Mouse (Mus musculus): ENCODE results near the gene Fer.
"Not testable (repeated sequence)": the region's sequence is repeated elsewhere in the genome, so short reads cannot be mapped to it uniquely, and the experiment has no call there.

Gene Fer

DNA sequence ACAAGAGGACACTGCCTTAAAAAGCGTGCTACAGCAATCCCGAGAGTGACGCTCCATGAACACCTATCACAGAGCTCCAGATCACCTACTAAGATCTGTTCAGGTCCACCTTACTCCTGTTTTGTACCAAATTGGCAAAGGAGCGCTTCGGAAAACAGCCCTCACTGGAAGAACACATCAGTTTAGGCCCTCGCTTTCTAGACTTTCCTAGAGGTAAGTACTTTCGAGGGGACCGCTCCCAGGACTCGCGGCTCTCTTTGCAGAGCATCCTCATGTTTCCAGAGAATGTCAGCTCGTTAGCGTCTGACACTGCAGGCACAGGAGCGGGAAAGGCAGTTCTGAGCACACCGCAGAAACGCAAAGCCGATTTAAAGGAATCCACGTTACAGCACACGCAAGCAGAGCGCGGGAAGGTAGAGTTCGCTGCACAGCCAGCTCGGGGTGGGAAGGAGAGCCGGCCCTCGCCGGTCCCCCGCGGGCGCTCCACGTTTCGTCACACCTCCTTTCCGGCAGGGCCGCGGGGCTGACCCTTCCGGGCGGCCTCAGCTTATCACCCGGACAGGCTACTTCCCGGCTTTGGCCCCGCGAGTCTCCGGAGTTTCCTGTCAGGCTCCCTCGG is at the start of gene Fer:
Fer (plus strand) TSS at position 51 of the 619 bp plus-strand sequence.
- DNase-seq (ENCODE audit: inconsistent ontology term), result no peak

DNA sequence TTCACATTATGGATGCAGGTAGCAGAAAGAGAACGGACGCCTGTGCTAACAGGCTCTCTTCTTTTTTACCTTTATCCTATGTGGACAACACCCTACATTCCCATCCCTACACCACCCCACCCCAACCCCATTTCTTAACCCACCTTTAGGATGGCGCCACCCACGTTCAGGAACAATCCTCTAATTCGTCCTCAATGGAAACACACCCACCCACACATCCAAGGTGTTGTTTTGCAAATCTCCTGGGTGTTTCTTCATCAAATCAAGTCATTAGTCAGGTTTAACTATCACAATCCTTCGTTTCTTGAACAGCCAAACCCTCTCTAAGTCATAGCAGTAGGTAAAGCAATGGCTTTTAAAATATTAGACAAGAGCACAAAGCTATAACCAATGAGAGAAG is 49.3 kb upstream of the Fer start:
- DNase-seq (ENCODE audit: inconsistent ontology term), result no peak

DNA sequence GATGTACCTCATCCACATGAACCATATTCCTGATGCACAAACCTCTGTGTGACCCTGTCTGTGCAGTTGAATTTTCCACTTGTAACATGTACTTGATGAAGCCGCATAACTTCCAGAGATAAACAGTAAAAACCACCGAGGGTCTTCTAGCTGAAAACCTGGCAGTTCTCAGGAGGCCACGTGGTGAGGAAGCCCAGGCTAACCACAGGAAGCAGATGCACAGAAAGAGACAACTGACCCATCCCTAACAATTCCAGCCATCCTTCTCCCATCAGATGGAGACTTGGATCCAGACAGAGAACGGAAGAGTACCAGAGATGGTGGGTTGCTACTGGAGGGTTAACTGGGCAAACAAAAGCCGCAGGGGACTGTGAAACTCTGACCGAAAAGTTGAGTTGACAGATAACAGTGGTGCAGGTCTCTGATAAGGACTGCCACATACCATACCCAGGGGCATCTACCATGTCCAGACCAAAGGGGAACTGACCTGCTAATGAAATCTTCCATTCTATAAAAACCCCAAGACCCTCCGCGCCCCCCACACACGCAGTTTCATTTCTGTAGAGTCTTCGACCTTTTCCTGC is 44.3 kb upstream of the Fer start:
- no peak for DNase-seq (ENCODE audit: inconsistent ontology term)

DNA sequence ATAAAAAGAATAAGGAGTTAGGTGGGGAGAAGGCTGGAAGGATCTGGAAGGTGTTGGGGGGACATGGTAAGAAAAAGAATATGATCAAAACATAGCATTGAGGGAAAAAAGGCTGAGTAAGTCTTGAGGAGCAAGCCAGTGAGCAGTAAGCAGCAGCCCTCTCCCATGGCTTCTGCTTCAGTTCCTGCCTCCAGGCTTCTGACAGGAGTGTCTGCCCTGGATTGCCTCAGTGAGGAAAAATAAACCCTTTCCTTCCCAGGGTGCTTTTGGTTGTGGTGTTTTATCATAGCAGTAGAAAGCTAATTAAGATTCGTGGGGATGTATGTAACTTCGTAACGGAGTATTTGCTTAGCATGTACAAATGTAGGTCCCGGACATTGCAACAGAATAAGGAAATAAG is 38.7 kb upstream of the Fer start:
- DNase-seq (ENCODE audit: inconsistent ontology term), result no peak

DNA sequence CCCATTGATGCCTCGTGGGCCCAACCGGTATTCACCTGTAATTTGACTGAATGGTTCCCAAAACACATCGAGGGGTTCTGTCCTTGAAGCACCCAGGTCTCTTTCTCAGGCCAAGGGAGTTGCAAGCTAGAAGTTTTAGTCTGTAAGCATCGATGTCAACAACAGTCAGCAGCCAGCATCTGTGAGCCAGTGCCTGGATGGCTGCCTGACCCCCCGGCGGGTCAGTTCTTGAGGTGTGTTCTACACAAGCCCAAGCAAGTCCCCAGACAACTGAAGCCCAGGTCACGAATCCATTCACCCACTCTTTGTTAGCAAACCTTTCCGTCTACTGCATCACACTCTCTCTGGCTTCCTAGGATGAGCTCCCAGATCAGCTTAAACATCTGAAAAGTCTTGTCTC is 36.7 kb upstream of the Fer start:
- no peak for DNase-seq (ENCODE audit: inconsistent ontology term)

DNA sequence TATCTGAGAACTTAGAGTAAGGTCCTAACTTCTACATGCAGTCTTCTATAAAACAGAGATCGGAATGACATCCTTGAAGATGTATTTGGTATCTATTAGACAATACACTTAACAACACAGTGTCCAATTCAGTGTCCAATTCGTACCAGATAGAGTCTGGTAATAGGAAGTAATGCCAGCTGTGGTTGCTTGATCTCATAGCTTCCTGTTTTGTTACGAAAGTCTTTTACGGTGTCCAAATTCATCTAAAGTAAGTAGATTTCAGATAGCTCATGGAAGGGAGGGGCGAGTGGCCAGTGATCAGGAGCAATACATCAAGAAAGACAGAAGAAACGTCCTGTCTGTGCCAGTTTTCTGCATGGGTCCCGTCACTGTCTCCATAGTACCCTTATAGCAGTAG is 36.1 kb upstream of the Fer start:
- DNase-seq (ENCODE audit: inconsistent ontology term), result no peak

DNA sequence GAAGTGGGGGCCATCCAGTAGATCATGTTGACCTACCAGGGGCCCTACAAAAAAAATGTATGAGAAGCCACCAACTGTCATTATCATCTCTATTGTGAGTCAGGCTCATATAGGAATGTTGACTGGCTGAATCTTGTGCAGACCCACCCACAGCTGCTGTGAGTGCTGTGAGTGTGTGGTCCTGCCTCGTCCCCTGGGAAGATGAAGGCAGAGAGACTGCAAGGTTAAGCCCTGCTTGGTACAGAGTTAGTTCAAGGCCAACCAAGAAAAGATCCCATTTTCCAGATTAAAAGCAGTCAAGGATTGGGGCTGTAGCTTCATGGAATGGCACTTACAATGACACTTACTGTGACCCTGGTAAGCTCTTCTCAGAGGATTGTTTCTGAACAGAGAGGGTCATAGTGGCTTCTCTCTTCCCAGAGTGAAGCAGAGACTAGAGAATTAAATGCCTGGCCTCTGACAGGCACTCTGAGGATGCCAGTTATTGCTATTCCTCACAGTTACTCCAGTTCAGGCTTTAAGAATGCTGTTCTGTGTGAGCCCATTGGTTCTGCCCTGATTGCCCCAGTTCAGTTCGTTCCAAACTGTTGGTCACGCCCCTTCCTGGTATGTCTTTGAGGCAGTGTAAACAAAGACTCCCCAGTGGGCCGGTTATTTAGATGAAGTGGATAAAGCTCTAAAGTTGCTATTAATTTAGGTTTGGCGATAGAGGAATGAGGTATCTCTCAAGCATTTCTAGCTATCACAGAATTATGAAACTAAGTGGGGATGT is 34.1 kb upstream of the Fer start:
- DNase-seq (ENCODE audit: inconsistent ontology term), result peak; percentile 40

DNA sequence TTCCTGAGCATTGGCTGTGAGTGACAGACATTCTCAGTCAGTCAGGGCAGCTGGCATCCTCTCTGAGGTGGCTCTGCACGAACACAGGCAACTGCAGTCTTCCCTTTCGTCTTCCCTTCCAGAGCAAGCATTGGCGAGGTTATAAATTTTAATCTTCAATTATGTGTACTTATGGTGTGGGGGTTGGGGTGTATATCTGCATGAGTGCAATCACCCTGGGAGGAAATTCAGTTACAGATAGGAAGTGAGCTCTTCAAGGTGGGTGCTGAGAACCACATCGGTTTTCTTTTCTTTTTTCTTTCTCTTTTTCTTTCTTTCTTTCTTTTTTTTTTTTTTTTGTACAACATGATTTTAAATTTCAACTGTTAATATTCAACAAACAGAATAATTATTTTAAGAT is 31.3 kb upstream of the Fer start:
- no peak for DNase-seq (ENCODE audit: inconsistent ontology term)

DNA sequence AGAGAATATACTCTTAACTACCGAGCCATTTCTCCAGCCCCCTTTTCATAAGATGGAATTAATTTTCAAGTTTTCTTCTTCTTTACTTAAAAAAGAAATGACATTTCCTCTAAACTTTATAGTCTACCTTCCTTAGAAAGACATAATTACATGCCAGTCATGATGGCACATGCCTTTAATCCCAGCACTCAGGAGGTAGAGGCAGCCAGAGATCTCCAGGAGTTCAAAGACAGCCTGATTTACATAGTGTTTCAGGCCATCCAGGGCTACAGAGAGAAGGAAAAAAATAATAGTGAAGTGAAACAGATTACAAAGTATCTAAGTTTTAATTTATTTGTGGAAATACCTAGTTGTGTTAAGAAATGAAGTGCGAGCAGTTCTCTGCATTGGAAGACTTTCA is 26.6 kb upstream of the Fer start:
- no peak for DNase-seq (ENCODE audit: inconsistent ontology term)

DNA sequence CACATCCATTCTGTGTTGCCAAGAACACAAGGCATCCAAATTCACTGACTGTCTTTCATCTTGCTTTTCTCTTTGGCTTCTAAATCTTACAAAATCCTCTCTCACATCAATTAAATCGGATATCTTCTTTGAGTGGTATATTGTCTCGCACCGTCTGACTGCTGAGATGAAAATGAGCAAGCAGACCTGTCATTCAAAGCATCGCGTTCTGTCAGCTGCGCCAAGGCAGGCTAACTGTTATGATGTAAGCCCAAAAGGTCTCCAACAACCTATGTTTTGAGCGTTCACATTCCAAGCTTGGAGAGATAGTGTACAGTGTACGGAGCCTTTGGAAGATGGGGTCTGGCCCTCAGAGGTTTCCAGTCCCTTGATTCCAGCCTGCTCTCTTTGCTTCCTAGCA is 26.2 kb upstream of the Fer start:
- DNase-seq (ENCODE audit: inconsistent ontology term), result no peak

DNA sequence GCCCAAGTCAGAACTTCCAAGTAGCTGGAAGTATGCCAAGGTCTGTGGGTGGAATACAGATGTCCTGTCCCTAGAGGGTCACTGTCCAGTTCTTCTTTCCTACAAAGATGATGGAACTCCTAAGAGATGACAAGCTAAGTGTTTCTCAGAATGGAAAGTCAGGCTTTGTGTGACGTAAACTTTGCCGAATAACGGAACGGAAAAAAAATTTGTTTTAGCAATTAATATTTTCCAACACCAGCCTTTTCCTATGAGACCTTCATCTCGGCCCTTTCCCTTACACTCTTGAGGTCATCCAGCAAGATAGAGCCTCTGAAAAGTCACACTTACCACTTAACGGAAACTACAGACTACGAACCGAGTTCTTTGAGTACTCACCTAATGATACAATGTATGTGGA is 24.7 kb upstream of the Fer start:
- no peak for DNase-seq (ENCODE audit: inconsistent ontology term)

DNA sequence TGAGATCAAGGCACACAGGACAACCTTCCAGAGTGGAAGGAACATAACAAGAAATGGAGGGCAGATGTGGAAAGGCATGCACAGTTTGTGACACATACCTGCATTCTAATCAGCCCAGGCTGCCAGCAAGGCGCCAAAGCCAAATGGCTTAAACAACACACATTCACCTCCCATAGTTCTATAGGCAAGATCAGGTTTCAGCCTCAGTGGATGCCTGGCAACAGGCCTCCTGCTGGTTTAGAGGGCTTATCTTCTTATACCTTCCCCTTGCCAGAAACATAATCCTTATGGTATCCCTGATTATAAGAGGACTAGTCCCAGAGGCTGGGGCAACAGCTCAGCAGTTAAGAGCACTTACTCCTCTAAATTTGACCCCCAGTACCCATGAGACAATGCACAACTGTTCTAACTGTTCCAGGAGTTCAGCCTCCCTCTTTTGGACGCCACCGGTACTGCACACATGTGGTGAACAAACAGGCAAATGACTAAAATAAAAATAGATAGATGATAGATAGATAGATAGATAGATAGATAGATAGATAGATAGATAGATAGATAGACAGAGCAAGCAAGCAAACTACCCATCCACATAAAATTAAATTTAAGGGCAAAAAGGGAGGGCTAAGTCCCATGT is 23.1 kb upstream of the Fer start:
- no peak for DNase-seq (ENCODE audit: inconsistent ontology term)

DNA sequence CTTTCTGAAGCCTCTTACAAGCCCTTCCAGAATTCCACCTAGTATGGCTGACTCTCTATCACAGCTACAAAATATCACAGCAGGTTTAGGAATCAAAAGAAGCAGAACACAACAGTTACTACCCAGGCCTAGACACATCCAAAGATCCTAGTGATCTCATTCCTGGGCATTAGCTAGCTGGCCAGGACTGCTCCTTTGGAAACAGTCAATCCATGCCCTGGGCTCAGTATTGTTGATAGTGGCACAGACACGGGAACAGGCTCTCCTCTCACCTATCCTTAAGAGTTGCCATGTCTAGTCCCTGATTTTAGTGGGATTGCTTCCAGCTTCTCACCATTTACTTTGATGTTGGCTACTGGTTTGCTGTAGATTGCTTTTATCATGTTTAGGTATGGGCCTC is 20.6 kb upstream of the Fer start:
- DNase-seq (ENCODE audit: inconsistent ontology term), result no peak

DNA sequence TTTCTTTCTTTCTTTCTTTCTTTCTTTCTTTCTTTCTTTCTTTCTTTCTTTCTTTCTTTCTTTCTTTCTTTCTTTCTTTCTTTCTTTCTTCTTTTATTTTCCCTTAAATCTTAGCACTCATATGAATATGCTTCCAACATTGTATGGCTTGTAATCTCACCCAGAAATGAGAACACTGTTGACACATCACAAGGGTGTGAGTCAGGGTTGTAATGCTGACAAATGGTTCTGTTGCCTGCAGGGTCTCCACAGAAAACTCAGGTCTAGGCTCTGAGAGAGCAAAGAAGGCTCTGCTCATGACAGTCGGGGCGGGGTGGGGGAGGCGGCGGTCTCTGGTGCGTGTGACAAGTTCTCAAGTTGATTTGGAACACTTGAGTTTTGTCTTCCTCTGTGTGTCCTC is 17.9 kb upstream of the Fer start:
- no peak for DNase-seq (ENCODE audit: inconsistent ontology term)

DNA sequence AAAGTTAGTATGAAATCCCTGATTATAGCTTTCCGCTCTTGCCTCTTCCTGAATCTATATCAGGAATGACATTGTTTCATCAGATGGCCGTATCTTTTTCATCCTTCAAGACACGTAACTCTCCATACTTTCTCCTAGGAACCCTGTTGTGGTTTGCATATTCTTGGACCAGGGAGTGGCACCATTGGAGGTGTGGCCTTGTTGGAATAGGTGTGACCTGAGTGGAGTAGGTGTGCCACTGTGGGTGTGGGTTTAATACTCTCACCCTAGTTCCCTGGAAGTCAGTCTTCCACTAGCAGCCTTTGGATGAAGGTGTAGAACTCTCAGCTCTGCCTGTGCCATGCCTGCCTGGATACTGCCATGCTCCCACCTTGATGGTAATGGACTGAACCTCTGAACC is 17.1 kb upstream of the Fer start:
- DNase-seq (ENCODE audit: inconsistent ontology term), result not testable (repeated sequence)

DNA sequence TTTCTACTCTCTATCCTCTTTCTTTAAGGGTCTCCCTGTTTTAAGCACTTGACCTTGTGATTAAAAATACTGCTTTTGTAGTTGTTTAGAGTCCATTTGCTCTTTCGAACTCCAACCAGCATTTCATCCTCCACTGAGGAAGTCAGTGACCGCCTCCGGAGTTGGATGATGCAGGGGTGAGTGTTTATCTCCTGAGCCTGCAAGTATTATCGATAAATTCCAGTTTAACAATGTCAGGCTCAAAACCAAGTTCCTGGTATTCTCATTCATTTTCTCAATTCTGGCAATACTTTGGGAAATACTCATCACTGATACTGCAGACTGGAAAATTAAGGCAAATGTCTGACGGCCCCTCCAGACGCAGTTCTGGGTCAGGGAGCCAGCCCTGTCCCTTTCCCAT is 13.7 kb upstream of the Fer start:
- DNase-seq (ENCODE audit: inconsistent ontology term), result no peak

DNA sequence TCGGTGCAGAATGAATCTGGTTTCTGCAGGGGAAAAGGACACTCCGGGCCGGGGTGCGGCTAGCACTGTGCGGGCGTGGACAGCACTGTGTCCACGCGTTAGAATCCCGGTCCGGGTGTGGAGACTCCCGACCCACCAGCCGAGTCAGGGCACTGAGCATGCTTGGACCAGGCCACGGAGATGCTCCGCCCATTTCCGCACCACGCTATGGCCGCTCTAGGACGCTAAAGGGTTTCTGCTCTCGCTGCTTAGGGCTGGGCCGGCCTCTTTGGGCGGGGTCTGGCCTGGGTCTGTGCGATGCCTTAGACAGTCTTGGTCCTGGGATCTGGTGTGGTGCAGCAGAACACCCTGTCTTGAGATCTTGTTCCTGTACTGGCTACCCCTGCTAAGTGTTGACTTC is 13.3 kb upstream of the Fer start:
- DNase-seq (ENCODE audit: inconsistent ontology term), result peak; percentile 84

DNA sequence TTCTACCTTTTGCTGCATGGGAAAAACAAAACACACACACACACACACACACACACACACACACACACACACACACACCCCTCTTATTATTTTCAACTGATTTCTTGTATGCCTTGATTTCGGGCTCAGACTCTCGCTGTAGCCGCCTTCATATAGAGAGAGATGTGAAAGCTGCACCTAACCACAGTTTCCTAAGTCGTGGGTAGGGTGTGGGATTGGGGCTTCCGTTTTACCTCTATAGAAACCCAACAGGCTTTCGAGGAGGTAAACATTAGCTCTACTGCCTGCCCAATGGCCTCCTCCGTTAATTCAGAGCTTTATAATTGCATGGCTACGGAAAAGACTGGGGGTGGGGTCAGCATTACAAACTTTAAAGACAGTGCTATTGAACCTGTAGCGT is 12.8 kb upstream of the Fer start:
- no peak for DNase-seq (ENCODE audit: inconsistent ontology term)

DNA sequence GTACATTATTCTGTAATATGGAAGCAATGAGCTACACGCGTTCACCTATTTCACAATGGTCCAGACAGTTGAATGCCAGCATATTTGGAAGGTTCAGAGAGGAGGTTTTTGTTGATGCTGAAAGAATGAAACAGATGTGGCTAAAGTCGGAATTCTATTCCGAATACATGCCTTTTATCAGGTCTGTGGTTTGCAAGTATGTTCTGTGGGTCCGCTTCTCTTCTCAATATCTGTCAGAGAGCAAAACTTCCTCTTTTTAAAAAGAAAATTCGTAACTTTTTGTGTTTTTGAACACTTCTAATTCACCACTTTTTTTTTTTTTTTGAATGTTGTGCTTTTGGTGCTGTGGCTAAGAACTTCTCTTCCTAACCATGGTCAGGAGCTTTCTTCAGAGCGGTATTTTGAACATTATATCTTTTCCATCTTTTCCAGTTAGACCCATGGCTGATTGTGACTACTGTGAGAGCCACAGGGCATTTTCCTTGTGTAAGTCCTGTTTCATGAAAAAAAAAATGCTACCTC is 5.8 kb upstream of the Fer start:
- no peak for DNase-seq (ENCODE audit: inconsistent ontology term)

DNA sequence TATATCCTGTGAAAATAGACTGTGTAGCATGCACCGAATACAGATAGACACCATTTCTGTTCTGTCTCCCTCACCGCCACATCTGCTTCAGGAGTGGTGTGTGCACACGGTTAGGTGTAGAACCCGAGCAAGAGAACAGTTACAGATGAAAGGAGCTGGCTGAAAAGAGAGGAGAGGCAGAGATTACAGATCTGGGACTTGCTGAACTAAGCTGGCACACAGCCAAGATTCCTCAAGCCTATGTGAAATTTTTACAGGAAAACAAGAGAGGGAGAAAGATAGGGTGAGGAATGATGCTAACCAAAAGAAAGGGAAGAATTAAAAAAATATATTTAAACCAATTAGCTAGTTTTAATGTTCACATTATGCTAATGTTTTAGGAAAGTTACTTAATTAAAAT is 1.9 kb upstream of the Fer start:
- DNase-seq (ENCODE audit: inconsistent ontology term), result peak; percentile 17

DNA sequence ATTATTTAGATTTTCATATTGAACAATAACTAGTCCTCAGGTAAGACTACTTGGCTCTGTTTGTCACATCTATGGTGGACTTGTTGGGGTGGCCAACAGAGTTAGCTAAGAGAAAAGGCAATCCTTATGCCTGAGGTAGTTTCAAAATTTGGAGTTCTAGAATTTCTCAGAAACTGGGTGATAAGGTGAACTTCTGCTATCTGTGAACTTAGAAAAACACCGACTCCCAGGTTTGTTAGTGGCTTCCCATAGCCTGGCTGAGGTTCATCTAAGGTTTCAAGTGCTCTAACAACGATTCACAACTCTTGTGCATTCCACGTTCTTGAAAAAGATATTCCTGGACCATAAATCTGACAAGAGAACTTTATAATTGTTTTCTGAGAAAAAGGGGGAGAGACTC is 463 bp upstream of the Fer start:
- DNase-seq (ENCODE audit: inconsistent ontology term), result no peak

DNA sequence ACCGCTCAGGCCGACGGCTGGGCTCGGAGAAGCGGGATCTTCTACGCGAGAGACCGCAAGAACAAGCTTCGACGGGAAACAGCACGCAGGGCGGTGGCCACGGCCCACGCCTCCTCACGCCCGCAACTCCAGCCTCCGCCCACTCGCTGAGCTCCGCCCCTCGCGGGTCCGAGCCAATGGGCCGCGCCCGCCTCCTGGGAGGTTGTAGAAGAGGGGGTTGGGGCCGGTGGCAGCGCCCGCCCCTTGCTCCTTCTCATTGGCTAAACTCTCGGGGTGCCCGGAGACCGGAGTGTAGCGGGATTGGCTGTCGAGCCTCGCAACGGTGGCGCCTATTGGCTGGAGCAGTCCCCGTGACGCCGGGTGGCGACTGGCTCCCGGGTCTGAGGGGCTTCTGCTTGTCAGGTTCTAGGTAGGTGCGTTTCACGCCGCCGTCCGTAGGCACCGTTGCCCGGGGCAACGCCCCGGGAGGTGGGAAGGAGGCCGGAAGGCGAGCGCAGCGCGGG is 836 bp downstream of the Fer start, which contains the start of gene A930002H24Rik:
A930002H24Rik (minus strand) TSS at position 145 of the 503 bp plus-strand sequence.
- peak; percentile 100 for DNase-seq (ENCODE audit: inconsistent ontology term)

Data from Muller cell, postnatal 12 days (primary cell).